Mouse (Mus musculus): ENCODE measurements around the gene Ushbp1. TPM values are rescaled to one million over a fixed set of nuclear protein-coding genes. Genes with fewer than 3 reads are reported as not detected.

The Ushbp1 gene
- total RNA-seq, 2 experiments from 2014 or later = 11.0 to 12.9 TPM

GRCm38 (mm10) chr8:71396639-71397305, 1.2 kb upstream of the Ushbp1 start, which contains the start of gene Babam1:
Gene Babam1 (plus strand): TSS chr8:71396861.
- peak; percentile 92 for DNase-seq
- intact Hi-C loops (cut with DNase I; ENCODE audit: low total_unique reads) = no loop called here

- intact Hi-C loops (cut with DNase I; ENCODE audit: low total_unique reads) = no loop called here
- no peak for DNase-seq
These were observed 531 bp downstream of the Ushbp1 start for GRCm38 (mm10) chr8:71395071-71395470.

- intact Hi-C loops (cut with DNase I; ENCODE audit: low total_unique reads) = no loop called here
- no peak for DNase-seq
These were observed 1.1 kb downstream of the Ushbp1 start for GRCm38 (mm10) chr8:71394481-71394880.

- intact Hi-C loops (cut with DNase I; ENCODE audit: low total_unique reads) = no loop called here
- DNase-seq = no peak
These were observed 2.7 kb downstream of the Ushbp1 start for GRCm38 (mm10) chr8:71392871-71393270.

- no peak for DNase-seq
- intact Hi-C loops (cut with DNase I; ENCODE audit: low total_unique reads) = no loop called here
These were observed 3.2 kb downstream of the Ushbp1 start for GRCm38 (mm10) chr8:71392391-71392790.

- intact Hi-C loops (cut with DNase I; ENCODE audit: low total_unique reads) = no loop called here
These were observed 3.9 kb downstream of the Ushbp1 start for GRCm38 (mm10) chr8:71391696-71392095.

GRCm38 (mm10) chr8:71388267-71388666, 7.3 kb downstream of the Ushbp1 start:
- no peak for DNase-seq
- intact Hi-C loops (cut with DNase I; ENCODE audit: low total_unique reads) = no loop called here

More at GRCm38 (mm10) chr8:71391696-71392095, 3.9 kb downstream of the Ushbp1 start:
- no peak for DNase-seq

GRCm38 (mm10) chr8:71385212-71385835, 10.3 kb downstream of the Ushbp1 start:
- DNase-seq = no peak
- intact Hi-C loops (cut with DNase I; ENCODE audit: low total_unique reads) = no loop called here

GRCm38 (mm10) chr8:71383860-71384259, 11.7 kb downstream of the Ushbp1 start:
- intact Hi-C loops (cut with DNase I; ENCODE audit: low total_unique reads) = no loop called here
- no peak for DNase-seq

GRCm38 (mm10) chr8:71383396-71383795, 12.2 kb downstream of the Ushbp1 start:
- no peak for DNase-seq

GRCm38 (mm10) chr8:71381971-71382961, 13.3 kb downstream of the Ushbp1 start:
- DNase-seq = peak; percentile 90
- intact Hi-C loops (cut with DNase I; ENCODE audit: low total_unique reads) = no loop called here

More at GRCm38 (mm10) chr8:71383396-71383795, 12.2 kb downstream of the Ushbp1 start:
- intact Hi-C loops (cut with DNase I; ENCODE audit: low total_unique reads) = no loop called here

- intact Hi-C loops (cut with DNase I; ENCODE audit: low total_unique reads) = no loop called here
- DNase-seq = peak; percentile 75
These were observed 14.1 kb downstream of the Ushbp1 start, which contains the start of gene Nr2f6 for GRCm38 (mm10) chr8:71381421-71381970. Gene Nr2f6 (minus strand): TSS chr8:71381960.

GRCm38 (mm10) chr8:71380178-71381171, 15.1 kb downstream of the Ushbp1 start:
- no peak for DNase-seq
- intact Hi-C loops (cut with DNase I; ENCODE audit: low total_unique reads) = no loop called here

GRCm38 (mm10) chr8:71379512-71380075, 16.0 kb downstream of the Ushbp1 start:
- intact Hi-C loops (cut with DNase I; ENCODE audit: low total_unique reads) = loop anchor here (10.0 kb wide), 1 partner anchor 85 kb away; the partner anchor contains the start of genes Abhd8, Dda1 and Mrpl34
- DNase-seq = no peak

- DNase-seq = no peak
- intact Hi-C loops (cut with DNase I; ENCODE audit: low total_unique reads) = loop anchor here (10.0 kb wide), 1 partner anchor 86 kb away; the partner anchor contains the start of genes Abhd8, Dda1 and Mrpl34
These were observed 16.6 kb downstream of the Ushbp1 start for GRCm38 (mm10) chr8:71379008-71379407.

- intact Hi-C loops (cut with DNase I; ENCODE audit: low total_unique reads) = loop anchor here (10.0 kb wide), 1 partner anchor 88 kb away; the partner anchor contains the start of genes Abhd8, Dda1 and Mrpl34
These were observed 19.1 kb downstream of the Ushbp1 start for GRCm38 (mm10) chr8:71376423-71377030.

More at GRCm38 (mm10) chr8:71376423-71377030, 19.1 kb downstream of the Ushbp1 start:
- DNase-seq = no peak
